Mouse (Mus musculus): ENCODE results near the gene Fam53a.

GRCm38 (mm10) chr5:33611795-33612194 is 17.6 kb downstream of the Fam53a start:
- TF ChIP-seq CTCF (IDR thresholded peaks at IDR 0.05; ENCODE audit: low read depth) (no peak), EP300 (IDR thresholded peaks at IDR 0.05; ENCODE audit: low read depth) (no peak)
